Mouse (Mus musculus) heart, adult 2 months (tissue): ENCODE measurements around the gene Lpgat1. TPM values are rescaled to one million over a fixed set of nuclear protein-coding genes. Genes with fewer than 3 reads are reported as not detected.

ENCODE experiments used
- DNase-seq, 2 experiments: peaks; one replicate each; pipeline ENCODE4 v3.0.0; 2021
- H3K27ac ChIP-seq: fragments of 200-600 bp; 2 replicates; pipeline ENCODE4 v1.8.1; 2022
- H3K27me3 ChIP-seq: fragments of 200-500 bp; 2 replicates; pipeline ENCODE4 v1.6.1; 2012; ENCODE audit warnings: mild to moderate bottlenecking, low read length, inconsistent platforms, mixed read lengths; ENCODE audit not compliant: control insufficient read depth, insufficient read depth
- H3K36me3 ChIP-seq: fragments of 200-500 bp; 2 replicates; pipeline ENCODE4 v1.6.1; 2012; ENCODE audit warnings: low read length, inconsistent platforms; ENCODE audit not compliant: control insufficient read depth, insufficient read depth
- H3K4me1 ChIP-seq: fragments of 200-500 bp; 2 replicates; pipeline ENCODE4 v1.6.1; 2011; ENCODE audit warnings: low read length; ENCODE audit not compliant: control insufficient read depth, insufficient read depth
- H3K4me3 ChIP-seq: fragments of 200-600 bp; 2 replicates; pipeline ENCODE4 v1.8.1; 2022
- H3K79me2 ChIP-seq: fragments of 200-500 bp; replicated peaks from 2 replicates; pipeline ENCODE4 v1.6.1; 2012; ENCODE audit warnings: mild to moderate bottlenecking, inconsistent platforms, low read length, moderate library complexity, mixed read lengths; ENCODE audit not compliant: control insufficient read depth, insufficient read depth
- H3K9ac ChIP-seq: fragments of 200-500 bp; 2 replicates; pipeline ENCODE4 v1.6.1; 2012; ENCODE audit warnings: low read depth, mild to moderate bottlenecking, control low read depth, inconsistent platforms, low read length, mixed read lengths
- CTCF ChIP-seq: fragments of 200-600 bp; IDR thresholded peaks from 2 replicates; pipeline ENCODE4 v1.8.1; 2022; ENCODE audit warnings: antibody characterized with exemption, mild to moderate bottlenecking, moderate library complexity
- EP300 ChIP-seq: fragments of 200-500 bp; IDR thresholded peaks from 2 replicates; pipeline ENCODE4 v1.6.1; 2011; ENCODE audit warnings: low read depth, low read length, control low read depth; ENCODE audit not compliant: insufficient read depth
- POLR2A ChIP-seq: fragments of 200-500 bp; IDR thresholded peaks from 2 replicates; pipeline ENCODE4 v1.6.1; 2011; ENCODE audit warnings: mild to moderate bottlenecking, low read depth, low read length, control low read depth; ENCODE audit not compliant: insufficient read depth
- WGBS: fragments of 180-500 bp; shearing (Covaris S2); methylation state at CpG from one replicate; pipeline ENCODE4 v1.1.7; 2018; 5-methylcytosine and 5-hydroxymethylcytosine counted together
- intact Hi-C: fragments of 180-260 bp; cut with DNase I; formaldehyde crosslinking; loops from one replicate; pipeline ENCODE4 v1.15.1; 2025
- polyA plus RNA-seq: library from polyadenylated mRNA; depleted of rRNA; stranded (reverse); fragments of >200 nt; gene quantifications from 2 replicates; pipeline ENCODE4 v1.2.3, GENCODE M21; 2012
- total RNA-seq, 2 experiments: library from RNA; stranded (reverse); gene quantifications; 2 replicates each; pipeline ENCODE4 v1.2.3; 2021

The Lpgat1 gene
- total and polyA plus RNA-seq, 3 experiments = 16.8 to 119 (median 99.1) TPM

- intact Hi-C loops = loop anchor here (5.0 to 10.0 kb wide), 4 partner anchors 93 to 398 kb away; partner anchors contain the start of genes Dtl, Ints7, Nenf and Slc30a1
- 63% methylated on average over 2 of the region's 2 CpGs for WGBS
- TF ChIP-seq CTCF = no peak
- TF ChIP-seq EP300 = no peak
- TF ChIP-seq POLR2A = no peak
Observed at GRCm38 (mm10) chr1:191715150-191715549, 2.5 kb upstream of the Lpgat1 start.

GRCm38 (mm10) chr1:191717141-191717540, 493 bp upstream of the Lpgat1 start:
- Histone ChIP-seq H3K79me2 (no peaks in the 10 kb centered on the region; the same call in 1 of the 2 replicates), H3K9ac (peak overlapping the region; percentile 97), H3K4me1 (peaks cover 1% of the 10 kb centered on the region; the same call in 1 of the 2 replicates), H3K4me3 (no peak overlapping the region; the same call in 1 of the 2 replicates), H3K36me3 (peaks cover 4% of the 10 kb centered on the region), H3K27me3 (no peaks in the 10 kb centered on the region), H3K27ac (0 out of 2 replicates have a peak overlapping the region, but pooled peaks have one; percentile 11)
- DNase-seq = no peak
- 0% methylated on average over 1 of the region's 1 CpGs for WGBS
- intact Hi-C loops = loop anchor here (5.0 to 10.0 kb wide), 4 partner anchors 95 to 400 kb away; partner anchors contain the start of genes Dtl, Ints7, Nenf and Slc30a1
- no peak for TF ChIP-seq POLR2A
- TF ChIP-seq EP300 = no peak
- no peak for TF ChIP-seq CTCF

More at GRCm38 (mm10) chr1:191715150-191715549, 2.5 kb upstream of the Lpgat1 start:
- H3K36me3 ChIP-seq = peaks cover 2% of the 10 kb centered on the region
- H3K4me3 ChIP-seq = no peak overlapping the region
- H3K9ac ChIP-seq = no peak overlapping the region
- H3K27ac ChIP-seq = no peak overlapping the region
- peaks cover 1% of the 10 kb centered on the region; the same call in 1 of the 2 replicates for H3K4me1 ChIP-seq
- no peaks in the 10 kb centered on the region for H3K27me3 ChIP-seq
- no peak for DNase-seq
- H3K79me2 ChIP-seq = no peaks in the 10 kb centered on the region

GRCm38 (mm10) chr1:191718522-191719281, 1.1 kb downstream of the Lpgat1 start:
- Histone ChIP-seq H3K4me1 (peaks cover 1% of the 10 kb centered on the region; the same call in 1 of the 2 replicates), H3K9ac (peak overlapping the region; percentile 97), H3K27ac (peak overlapping the region; percentile 89), H3K79me2 (no peaks in the 10 kb centered on the region; the same call in 1 of the 2 replicates), H3K27me3 (no peaks in the 10 kb centered on the region), H3K36me3 (peaks cover 5% of the 10 kb centered on the region), H3K4me3 (peak overlapping the region; percentile 83)
- peak; percentile 66 to 73 for DNase-seq
- intact Hi-C loops = loop anchor here (2.0 to 10.0 kb wide), 5 partner anchors 96 to 401 kb away; partner anchors contain the start of genes Dtl, Ints7, Nek2 and Nenf
- TF ChIP-seq CTCF (no peak), EP300 (no peak), POLR2A (no peak)
- under 1% methylated on average over 59 of the region's 84 CpGs for WGBS

- H3K36me3 ChIP-seq = peaks cover 5% of the 10 kb centered on the region
- peak overlapping the region; percentile 89 for H3K27ac ChIP-seq
- TF ChIP-seq CTCF (no peak), EP300 (no peak), POLR2A (no peak)
- peaks cover 1% of the 10 kb centered on the region; the same call in 1 of the 2 replicates for H3K4me1 ChIP-seq
- 36% methylated on average over 11 of the region's 11 CpGs for WGBS
- H3K9ac ChIP-seq = peak overlapping the region; percentile 97
- H3K4me3 ChIP-seq = peak overlapping the region; percentile 83
- no peaks in the 10 kb centered on the region; the same call in 1 of the 2 replicates for H3K79me2 ChIP-seq
- DNase-seq = no peak
- intact Hi-C loops = loop anchor here (2.0 to 10.0 kb wide), 5 partner anchors 97 to 402 kb away; partner anchors contain the start of genes Dtl, Ints7, Nek2 and Nenf
- H3K27me3 ChIP-seq = no peaks in the 10 kb centered on the region
Observed at GRCm38 (mm10) chr1:191719326-191719725, 1.7 kb downstream of the Lpgat1 start.

GRCm38 (mm10) chr1:191720419-191720818, 2.8 kb downstream of the Lpgat1 start:
- 61% methylated on average over 3 of the region's 3 CpGs for WGBS
- H3K9ac ChIP-seq = no peak overlapping the region
- no peak for TF ChIP-seq POLR2A
- TF ChIP-seq EP300 = no peak
- no peak for TF ChIP-seq CTCF
- H3K36me3 ChIP-seq = peaks cover 6% of the 10 kb centered on the region
- peak overlapping the region; percentile 3; the same call in 1 of the 2 replicates for H3K4me3 ChIP-seq
- H3K27ac ChIP-seq = no peak overlapping the region
- H3K27me3 ChIP-seq = no peaks in the 10 kb centered on the region
- DNase-seq = no peak
- no peaks in the 10 kb centered on the region; the same call in 1 of the 2 replicates for H3K79me2 ChIP-seq
- intact Hi-C loops = loop anchor here (5.0 kb wide), 1 partner anchor 37 kb away; no protein-coding TSS in a partner anchor
- peaks cover 1% of the 10 kb centered on the region; the same call in 1 of the 2 replicates for H3K4me1 ChIP-seq
